Mouse (Mus musculus): ENCODE data around the gene Rora. TPM values are rescaled to one million over a fixed set of nuclear protein-coding genes. Genes with fewer than 3 reads are reported as not detected.

Rora gene
- polyA plus RNA-seq, 1 experiment: 0.86 TPM

- H3K4me3 ChIP-seq: no peak overlapping the region
- H3K36me3 ChIP-seq (ENCODE audit: control insufficient read depth, insufficient read depth): no peaks in the 10 kb centered on the region
- H3K27me3 ChIP-seq (ENCODE audit: control insufficient read depth, insufficient read depth, insufficient read length): no peaks in the 10 kb centered on the region
- H3ac ChIP-seq (ENCODE audit: control insufficient read depth, insufficient read length): no peak overlapping the region
- no peak overlapping the region for H3K4me2 ChIP-seq (ENCODE audit: low read depth)
- no peak for TF ChIP-seq TCF3 (IDR thresholded peaks at IDR 0.05; ENCODE audit: insufficient read length, low read depth)
- TF ChIP-seq MYOD1 (IDR thresholded peaks at IDR 0.05; ENCODE audit: control insufficient read depth in 1 of 3, insufficient read length in 2 of 3, low read depth in 2 of 3): no peak
- no peak for TF ChIP-seq POLR2AphosphoS2 (IDR thresholded peaks at IDR 0.05; ENCODE audit: insufficient read length, low read depth)
- TF ChIP-seq E2F4 (IDR thresholded peaks at IDR 0.05; ENCODE audit: insufficient read depth): no peak
- TF ChIP-seq POLR2A (IDR thresholded peaks at IDR 0.05; ENCODE audit: insufficient read length, low read depth): no peak
- no peak for TF ChIP-seq MAX (IDR thresholded peaks at IDR 0.05; ENCODE audit: low read depth)
- no peak for TF ChIP-seq CEBPB (IDR thresholded peaks at IDR 0.05; ENCODE audit: insufficient read depth, poor library complexity, severe bottlenecking)
- no peak for TF ChIP-seq SRF (IDR thresholded peaks at IDR 0.05; ENCODE audit: control insufficient read depth, insufficient read length, low read depth)
- TF ChIP-seq USF1 (IDR thresholded peaks at IDR 0.05; ENCODE audit: low read depth): no peak
- H3K79me2 ChIP-seq (ENCODE audit: control insufficient read depth, insufficient read depth): no peaks in the 10 kb centered on the region
These were observed 724.1 kb downstream of the Rora start for GRCm38 (mm10) chr9:69377654-69378045.

GRCm38 (mm10) chr9:69380546-69380945 lies 727.0 kb downstream of the Rora start:
- Histone ChIP-seq H3K4me3 (no peak overlapping the region), H3K36me3 (ENCODE audit: control insufficient read depth, insufficient read depth) (no peaks in the 10 kb centered on the region), H3K27me3 (ENCODE audit: control insufficient read depth, insufficient read depth, insufficient read length) (no peaks in the 10 kb centered on the region), H3K79me2 (ENCODE audit: control insufficient read depth, insufficient read depth) (no peaks in the 10 kb centered on the region), H3K4me2 (ENCODE audit: low read depth) (no peak overlapping the region), H3ac (ENCODE audit: control insufficient read depth, insufficient read length) (no peak overlapping the region)
- no peak for TF ChIP-seq USF1 (IDR thresholded peaks at IDR 0.05; ENCODE audit: low read depth)
- no peak for TF ChIP-seq SRF (IDR thresholded peaks at IDR 0.05; ENCODE audit: control insufficient read depth, insufficient read length, low read depth)
- no peak for TF ChIP-seq E2F4 (IDR thresholded peaks at IDR 0.05; ENCODE audit: insufficient read depth)
- no peak for TF ChIP-seq POLR2A (IDR thresholded peaks at IDR 0.05; ENCODE audit: insufficient read length, low read depth)
- no peak for TF ChIP-seq MYOD1 (IDR thresholded peaks at IDR 0.05; ENCODE audit: control insufficient read depth in 1 of 3, insufficient read length in 2 of 3, low read depth in 2 of 3)

GRCm38 (mm10) chr9:69381741-69382140 lies 728.2 kb downstream of the Rora start:
- no peak overlapping the region for H3K4me2 ChIP-seq (ENCODE audit: low read depth)
- H3ac ChIP-seq (ENCODE audit: control insufficient read depth, insufficient read length): no peak overlapping the region
- H3K79me2 ChIP-seq (ENCODE audit: control insufficient read depth, insufficient read depth): no peaks in the 10 kb centered on the region
- TF ChIP-seq SRF (IDR thresholded peaks at IDR 0.05; ENCODE audit: control insufficient read depth, insufficient read length, low read depth) (no peak), MYOG (IDR thresholded peaks at IDR 0.05; ENCODE audit: control insufficient read depth in 1 of 3, insufficient read depth in 1 of 3, insufficient read length in 2 of 3, low read depth in 2 of 3) (no peak), E2F4 (IDR thresholded peaks at IDR 0.05; ENCODE audit: insufficient read depth) (no peak)
- no peaks in the 10 kb centered on the region for H3K27me3 ChIP-seq (ENCODE audit: control insufficient read depth, insufficient read depth, insufficient read length)
- H3K4me3 ChIP-seq: no peak overlapping the region
- H3K36me3 ChIP-seq (ENCODE audit: control insufficient read depth, insufficient read depth): no peaks in the 10 kb centered on the region

- Histone ChIP-seq H3K27me3 (ENCODE audit: control insufficient read depth, insufficient read depth, insufficient read length) (no peaks in the 10 kb centered on the region), H3K4me2 (ENCODE audit: low read depth) (no peak overlapping the region), H3ac (ENCODE audit: control insufficient read depth, insufficient read length) (no peak overlapping the region), H3K4me3 (no peak overlapping the region), H3K79me2 (ENCODE audit: control insufficient read depth, insufficient read depth) (no peaks in the 10 kb centered on the region), H3K36me3 (ENCODE audit: control insufficient read depth, insufficient read depth) (no peaks in the 10 kb centered on the region)
- TF ChIP-seq MAX (IDR thresholded peaks at IDR 0.05; ENCODE audit: low read depth): no peak
- no peak for TF ChIP-seq CEBPB (IDR thresholded peaks at IDR 0.05; ENCODE audit: insufficient read depth, poor library complexity, severe bottlenecking)
- no peak for TF ChIP-seq SRF (IDR thresholded peaks at IDR 0.05; ENCODE audit: control insufficient read depth, insufficient read length, low read depth)
- no peak for TF ChIP-seq MYOG (IDR thresholded peaks at IDR 0.05; ENCODE audit: control insufficient read depth in 1 of 3, insufficient read depth in 1 of 3, insufficient read length in 2 of 3, low read depth in 2 of 3)
- TF ChIP-seq POLR2A (IDR thresholded peaks at IDR 0.05; ENCODE audit: insufficient read length, low read depth): no peak
- TF ChIP-seq E2F4 (IDR thresholded peaks at IDR 0.05; ENCODE audit: insufficient read depth): no peak
- TF ChIP-seq TCF3 (IDR thresholded peaks at IDR 0.05; ENCODE audit: insufficient read length, low read depth): no peak
- TF ChIP-seq TCF12 (IDR thresholded peaks at IDR 0.05; ENCODE audit: insufficient read depth, poor library complexity, severe bottlenecking): no peak
- TF ChIP-seq POLR2AphosphoS2 (IDR thresholded peaks at IDR 0.05; ENCODE audit: insufficient read length, low read depth): no peak
- TF ChIP-seq USF1 (IDR thresholded peaks at IDR 0.05; ENCODE audit: low read depth): no peak
- TF ChIP-seq MYOD1 (IDR thresholded peaks at IDR 0.05; ENCODE audit: control insufficient read depth in 1 of 3, insufficient read length in 2 of 3, low read depth in 2 of 3): no peak
- TF ChIP-seq REST (IDR thresholded peaks at IDR 0.05; ENCODE audit: insufficient read depth, insufficient read length): no peak
These were observed 730.9 kb downstream of the Rora start for GRCm38 (mm10) chr9:69384475-69384874.

GRCm38 (mm10) chr9:69384905-69385304 lies 731.3 kb downstream of the Rora start:
- Histone ChIP-seq H3K79me2 (ENCODE audit: control insufficient read depth, insufficient read depth) (no peaks in the 10 kb centered on the region), H3K4me3 (no peak overlapping the region), H3ac (ENCODE audit: control insufficient read depth, insufficient read length) (no peak overlapping the region), H3K27me3 (ENCODE audit: control insufficient read depth, insufficient read depth, insufficient read length) (no peaks in the 10 kb centered on the region), H3K36me3 (ENCODE audit: control insufficient read depth, insufficient read depth) (no peaks in the 10 kb centered on the region), H3K4me2 (ENCODE audit: low read depth) (no peak overlapping the region)
- TF ChIP-seq MAX (IDR thresholded peaks at IDR 0.05; ENCODE audit: low read depth) (no peak), MYOD1 (IDR thresholded peaks at IDR 0.05; ENCODE audit: control insufficient read depth in 1 of 3, insufficient read length in 2 of 3, low read depth in 2 of 3) (no peak), TCF12 (IDR thresholded peaks at IDR 0.05; ENCODE audit: insufficient read depth, poor library complexity, severe bottlenecking) (no peak), REST (IDR thresholded peaks at IDR 0.05; ENCODE audit: insufficient read depth, insufficient read length) (no peak), POLR2AphosphoS2 (IDR thresholded peaks at IDR 0.05; ENCODE audit: insufficient read length, low read depth) (no peak), CEBPB (IDR thresholded peaks at IDR 0.05; ENCODE audit: insufficient read depth, poor library complexity, severe bottlenecking) (no peak), TCF3 (IDR thresholded peaks at IDR 0.05; ENCODE audit: insufficient read length, low read depth) (no peak), E2F4 (IDR thresholded peaks at IDR 0.05; ENCODE audit: insufficient read depth) (no peak), SRF (IDR thresholded peaks at IDR 0.05; ENCODE audit: control insufficient read depth, insufficient read length, low read depth) (no peak), POLR2A (IDR thresholded peaks at IDR 0.05; ENCODE audit: insufficient read length, low read depth) (no peak), MYOG (IDR thresholded peaks at IDR 0.05; ENCODE audit: control insufficient read depth in 1 of 3, insufficient read depth in 1 of 3, insufficient read length in 2 of 3, low read depth in 2 of 3) (no peak), USF1 (IDR thresholded peaks at IDR 0.05; ENCODE audit: low read depth) (no peak)
